In genomic region chr15:11794632-11795031, GRCm38 (mm10) we compare ENCODE assay signal across 18 mouse cellular contexts.
A peak's percentile ranks its signal among the peaks of the same experiment; 100 is the strongest.
DNase-seq lines count a peak whose midpoint lies in the region; ATAC-seq and TF ChIP-seq lines count a peak whose summit lies in the region.
"Had no signal": no experiment of that assay in that cellular context is flagged by ENCODE, and none has a peak within 500 bp of the region (broad histone marks: within the 10 kb centered on the region; RNA-seq: fewer than 3 reads in every experiment).

No protein-coding gene starts in this region.

- no peaks in the 10 kb centered on the region for H3K9me3 ChIP-seq in stomach, embryonic 14.5 days (ENCODE audit: control insufficient read depth, low read depth, low read length)
- H3K9me3 ChIP-seq in stomach, postnatal 0 days (ENCODE audit: control insufficient read depth, low read length): no peaks in the 10 kb centered on the region
- no peaks in the 10 kb centered on the region for H3K9me3 ChIP-seq in intestine, embryonic 16.5 days (ENCODE audit: control insufficient read depth, low read length)
- no peaks in the 10 kb centered on the region for H3K9me3 ChIP-seq in kidney, postnatal 0 days (replicated peaks; ENCODE audit: low read length)
- peaks cover 6% of the 10 kb centered on the region for H3K9me3 ChIP-seq in heart, embryonic 12.5 days (replicated peaks)
- H3K9me3 ChIP-seq: embryonic facial prominence, embryonic 12.5 days; liver, embryonic 13.5 days; midbrain, embryonic 12.5 days had no signal

- no peak overlapping the region for H3K4me3 ChIP-seq in stomach, embryonic 14.5 days (ENCODE audit: low read depth, low read length)
- no peak overlapping the region for H3K4me3 ChIP-seq in stomach, postnatal 0 days (ENCODE audit: low read depth, low read length)
- H3K4me3 ChIP-seq in intestine, embryonic 16.5 days (ENCODE audit: low read length): no peak overlapping the region
- no peak overlapping the region for H3K4me3 ChIP-seq in kidney, postnatal 0 days (replicated peaks; ENCODE audit: low read depth, low read length)
- H3K4me3 ChIP-seq in heart, embryonic 12.5 days: no peak overlapping the region
- H3K4me3 ChIP-seq: embryonic facial prominence, embryonic 12.5 days; liver, embryonic 13.5 days; midbrain, embryonic 12.5 days; myocyte had no signal

- whole genome bisulfite sequencing in stomach, embryonic 14.5 days: 17% methylated on average over 2 of the region's 2 CpGs
- WGBS in stomach, postnatal 0 days: 50% methylated on average over 1 of the region's 2 CpGs
- WGBS in intestine, embryonic 16.5 days: 16% methylated on average over 2 of the region's 2 CpGs
- WGBS in kidney, postnatal 0 days: 0% methylated on average over 2 of the region's 2 CpGs
- WGBS in heart, embryonic 12.5 days: 12% methylated on average over 2 of the region's 2 CpGs

- no peak overlapping the region for H3K27ac ChIP-seq in stomach, embryonic 14.5 days (ENCODE audit: low read length)
- H3K27ac ChIP-seq in stomach, postnatal 0 days (replicated peaks): no peak overlapping the region
- H3K27ac ChIP-seq in intestine, embryonic 16.5 days (ENCODE audit: low read length): no peak overlapping the region
- 0 out of 2 replicates have a peak overlapping the region, but pooled peaks have one; percentile 19 for H3K27ac ChIP-seq in kidney, postnatal 0 days
- H3K27ac ChIP-seq in heart, embryonic 12.5 days (ENCODE audit: poor library complexity, severe bottlenecking): no peak overlapping the region
- H3K27ac ChIP-seq: embryonic facial prominence, embryonic 12.5 days; liver, embryonic 13.5 days; midbrain, embryonic 12.5 days had no signal

- no peak overlapping the region for H3K4me2 ChIP-seq in stomach, embryonic 14.5 days (replicated peaks; ENCODE audit: low read depth, low read length)
- no peak overlapping the region for H3K4me2 ChIP-seq in stomach, postnatal 0 days (replicated peaks; ENCODE audit: low read depth)
- no peak overlapping the region for H3K4me2 ChIP-seq in intestine, embryonic 16.5 days (ENCODE audit: low read depth, low read length)
- no peak overlapping the region for H3K4me2 ChIP-seq in kidney, postnatal 0 days (ENCODE audit: low read length)
- no peak overlapping the region for H3K4me2 ChIP-seq in heart, embryonic 12.5 days
- H3K4me2 ChIP-seq: embryonic facial prominence, embryonic 12.5 days; liver, embryonic 13.5 days; midbrain, embryonic 12.5 days had no signal

- no peak for TF ChIP-seq CTCF in stomach, postnatal 0 days (IDR thresholded peaks at IDR 0.05; ENCODE audit: low read depth)
- TF ChIP-seq CTCF in kidney, postnatal 0 days (IDR thresholded peaks at IDR 0.05; ENCODE audit: low read depth): no peak

- ATAC-seq in stomach, embryonic 14.5 days (ENCODE audit: insufficient number of reproducible peaks, insufficient read depth, low FRiP score, low read depth): peak; percentile 63; the same call in 1 of the 2 replicates
- no peak for ATAC-seq in stomach, postnatal 0 days (ENCODE audit: low FRiP score, low TSS enrichment)
- peak; percentile 82 for ATAC-seq in intestine, embryonic 16.5 days
- peak; percentile 98 for ATAC-seq in kidney, postnatal 0 days (replicated peaks; ENCODE audit: low FRiP score, low read depth)
- no peak for ATAC-seq in heart, embryonic 12.5 days (ENCODE audit: insufficient number of reproducible peaks, low FRiP score)
- ATAC-seq in activated CD4-positive, CD25-positive, alpha-beta regulatory T cell, adult 4 months: no peak

- no peaks in the 10 kb centered on the region for H3K36me3 ChIP-seq in stomach, embryonic 14.5 days (ENCODE audit: control insufficient read depth, insufficient read depth, low read length)
- no peaks in the 10 kb centered on the region for H3K36me3 ChIP-seq in stomach, postnatal 0 days (ENCODE audit: control insufficient read depth, insufficient read depth, low read length)
- no peaks in the 10 kb centered on the region for H3K36me3 ChIP-seq in intestine, embryonic 16.5 days (ENCODE audit: control insufficient read depth, insufficient read depth, low read length)
- no peaks in the 10 kb centered on the region for H3K36me3 ChIP-seq in kidney, postnatal 0 days (ENCODE audit: insufficient read depth, low read length)
- no peaks in the 10 kb centered on the region for H3K36me3 ChIP-seq in heart, embryonic 12.5 days
- H3K36me3 ChIP-seq: embryonic facial prominence, embryonic 12.5 days; liver, embryonic 13.5 days; midbrain, embryonic 12.5 days had no signal

- H3K9ac ChIP-seq in stomach, embryonic 14.5 days (replicated peaks; ENCODE audit: low read depth, low read length): no peak overlapping the region
- no peak overlapping the region for H3K9ac ChIP-seq in stomach, postnatal 0 days (ENCODE audit: low read length)
- no peak overlapping the region for H3K9ac ChIP-seq in intestine, embryonic 16.5 days (ENCODE audit: low read depth, low read length)
- no peak overlapping the region for H3K9ac ChIP-seq in kidney, postnatal 0 days (ENCODE audit: low read depth, low read length)
- H3K9ac ChIP-seq in heart, embryonic 12.5 days: no peak overlapping the region
- H3K9ac ChIP-seq: embryonic facial prominence, embryonic 12.5 days; liver, embryonic 13.5 days; midbrain, embryonic 12.5 days had no signal

- TF ChIP-seq EP300 in stomach, postnatal 0 days (optimal IDR thresholded peaks at IDR 0.05): no peak

- no peaks in the 10 kb centered on the region for H3K27me3 ChIP-seq in stomach, embryonic 14.5 days (ENCODE audit: control insufficient read depth, insufficient read depth, low read length)
- H3K27me3 ChIP-seq in stomach, postnatal 0 days (ENCODE audit: control insufficient read depth, insufficient read depth, low read length): no peaks in the 10 kb centered on the region
- no peaks in the 10 kb centered on the region for H3K27me3 ChIP-seq in intestine, embryonic 16.5 days (replicated peaks; ENCODE audit: control insufficient read depth, insufficient read depth, low read length)
- no peaks in the 10 kb centered on the region for H3K27me3 ChIP-seq in kidney, postnatal 0 days (ENCODE audit: insufficient read depth, low read length)
- H3K27me3 ChIP-seq in heart, embryonic 12.5 days (replicated peaks): no peaks in the 10 kb centered on the region
- H3K27me3 ChIP-seq: embryonic facial prominence, embryonic 12.5 days; liver, embryonic 13.5 days; midbrain, embryonic 12.5 days had no signal

- no peak for DNase-seq in stomach, postnatal 0 days (ENCODE audit: low spot score)
- peak; percentile 92 for DNase-seq in kidney, postnatal 0 days (ENCODE audit: low spot score)
- no peak for DNase-seq in left cerebral cortex, adult 9 months (ENCODE audit: low spot score in 2 of 2)
- DNase-seq: adrenal gland, postnatal 14 days; cerebellum, adult 9-10 months; gastrocnemius, postnatal 25 days; left cerebral cortex, postnatal 4 days; liver, embryonic 13.5 days; lung, postnatal 10 days; right cerebral cortex, adult 18-20 months; thymus, postnatal 4 days had no signal

- no peaks in the 10 kb centered on the region for H3K4me1 ChIP-seq in stomach, embryonic 14.5 days (ENCODE audit: control insufficient read depth, insufficient read depth, low read length)
- no peaks in the 10 kb centered on the region for H3K4me1 ChIP-seq in stomach, postnatal 0 days (replicated peaks; ENCODE audit: control insufficient read depth, insufficient read depth)
- H3K4me1 ChIP-seq in intestine, embryonic 16.5 days (ENCODE audit: control insufficient read depth, insufficient read depth, low read length): no peaks in the 10 kb centered on the region
- H3K4me1 ChIP-seq in kidney, postnatal 0 days (replicated peaks; ENCODE audit: insufficient read depth, low read length): no peaks in the 10 kb centered on the region
- no peaks in the 10 kb centered on the region for H3K4me1 ChIP-seq in heart, embryonic 12.5 days (replicated peaks)
- H3K4me1 ChIP-seq: embryonic facial prominence, embryonic 12.5 days; liver, embryonic 13.5 days; midbrain, embryonic 12.5 days had no signal

Comparison
In these comparisons a context has a peak if more than half of its experiments do, and no peak if none do; other contexts are left out.
1. ATAC-seq: peak in stomach, embryonic 14.5 days (single experiment), intestine, embryonic 16.5 days (single experiment) and kidney, postnatal 0 days (single experiment); none in stomach, postnatal 0 days (single experiment), heart, embryonic 12.5 days (single experiment) and activated CD4-positive, CD25-positive, alpha-beta regulatory T cell, adult 4 months (single experiment).